Mouse (Mus musculus) kidney, embryonic 16.5 days (tissue): ENCODE measurements around the gene Hmga2. TPM values are rescaled to one million over a fixed set of nuclear protein-coding genes. Genes with fewer than 3 reads are reported as not detected.

Experiments
- ATAC-seq: fragments of 200-750 bp; cut with Nextera tagmentation; 2 replicates; pipeline ENCODE4 v1.8.0; 2017; ENCODE audit warnings: moderate TSS enrichment; ENCODE audit not compliant: low FRiP score, low TSS enrichment
- H3K27ac ChIP-seq: fragments of 300-500 bp; sonication (generic); 2 replicates; pipeline ENCODE4 v1.5.1; 2014; ENCODE audit warnings: low read length
- H3K27me3 ChIP-seq: fragments of 300-500 bp; sonication (generic); 2 replicates; pipeline ENCODE4 v1.6.1; 2014; ENCODE audit warnings: low read length, control low read depth, mixed read lengths; ENCODE audit not compliant: insufficient read depth
- H3K36me3 ChIP-seq: fragments of 300-500 bp; sonication (generic); 2 replicates; pipeline ENCODE4 v1.6.1; 2014; ENCODE audit warnings: low read length, control low read depth, mixed read lengths; ENCODE audit not compliant: insufficient read depth
- H3K4me1 ChIP-seq: fragments of 300-500 bp; sonication (generic); 2 replicates; pipeline ENCODE4 v1.6.1; 2014; ENCODE audit warnings: low read length, control low read depth, mixed read lengths; ENCODE audit not compliant: insufficient read depth
- H3K4me2 ChIP-seq: fragments of 300-500 bp; sonication (generic); replicated peaks from 2 replicates; pipeline ENCODE4 v1.6.1; 2014; ENCODE audit warnings: low read depth, low read length
- H3K4me3 ChIP-seq: fragments of 300-500 bp; sonication (generic); 2 replicates; pipeline ENCODE4 v1.5.1; 2014; ENCODE audit warnings: mild to moderate bottlenecking, low read length
- H3K9ac ChIP-seq: fragments of 300-500 bp; sonication (generic); replicated peaks from 2 replicates; pipeline ENCODE4 v1.6.1; 2014; ENCODE audit warnings: low read length
- H3K9me3 ChIP-seq: fragments of 300-500 bp; sonication (generic); 2 replicates; pipeline ENCODE4 v1.6.1; 2016; ENCODE audit warnings: low read length, control low read depth
- WGBS: fragments of 180-500 bp; shearing (Covaris S2); extraction: QIAGEN DNeasy Blood & Tissue Kit; methylation state at CpG from one replicate; pipeline ENCODE4 v1.1.7; 2014; 5-methylcytosine and 5-hydroxymethylcytosine counted together
- polyA plus RNA-seq: library from polyadenylated mRNA; unstranded; fragments of >200 nt; fragmentation: Nextera tagmentation; extraction: Ambion mirVana; gene quantifications from 2 replicates; pipeline ENCODE4 v1.2.1, GENCODE M21; 2015

The Hmga2 gene
- polyA plus RNA-seq, 1 experiment from 2014 or later, result 15.4 TPM

DNA sequence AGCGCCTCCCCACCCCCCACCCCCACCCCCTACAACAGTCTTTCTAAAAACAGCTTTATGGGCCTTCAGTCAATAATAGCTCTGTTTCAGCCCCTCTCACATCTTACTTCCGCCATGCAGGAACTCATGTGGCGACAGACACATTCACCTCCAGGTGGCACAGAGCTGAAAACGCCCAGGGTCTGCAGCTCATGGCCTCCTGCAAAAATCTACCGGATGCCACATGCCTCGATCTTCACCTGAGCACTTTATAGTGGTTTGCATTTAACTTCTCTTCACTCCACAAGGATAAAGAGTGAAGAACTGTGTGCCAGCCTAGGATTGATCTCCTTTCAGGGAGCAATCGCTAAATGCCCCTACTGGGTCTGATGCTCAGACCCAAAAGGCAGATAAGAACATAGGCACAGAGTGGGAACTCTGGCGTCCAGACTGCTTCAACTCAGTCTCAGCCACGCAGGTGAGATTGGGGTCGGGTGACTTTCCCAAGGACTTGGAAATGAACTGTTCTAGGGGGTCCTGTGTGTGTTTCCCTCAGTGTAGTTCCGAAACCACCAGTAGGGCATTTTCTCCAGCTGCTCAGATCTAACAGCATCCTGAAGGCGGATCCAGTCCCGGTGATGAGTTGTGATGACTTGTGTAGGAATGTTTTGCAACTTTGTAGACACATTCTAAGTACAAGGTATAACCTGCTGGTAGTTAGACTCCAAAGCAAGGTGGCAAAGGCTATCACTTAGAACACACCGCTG lies 84.1 kb downstream of the Hmga2 start:
- Histone ChIP-seq H3K36me3 (no peaks in the 10 kb centered on the region), H3K27ac (peak overlapping the region; percentile 85), H3K9ac (peak overlapping the region; percentile 40), H3K4me3 (no peak overlapping the region), H3K4me2 (peak overlapping the region; percentile 39), H3K27me3 (no peaks in the 10 kb centered on the region), H3K4me1 (peaks cover 83% of the 10 kb centered on the region), H3K9me3 (no peaks in the 10 kb centered on the region)
- WGBS, result 21% methylated on average over 14 of the region's 14 CpGs
- 0 out of 2 replicates have a peak, but pooled peaks have one; percentile 14 for ATAC-seq

DNA sequence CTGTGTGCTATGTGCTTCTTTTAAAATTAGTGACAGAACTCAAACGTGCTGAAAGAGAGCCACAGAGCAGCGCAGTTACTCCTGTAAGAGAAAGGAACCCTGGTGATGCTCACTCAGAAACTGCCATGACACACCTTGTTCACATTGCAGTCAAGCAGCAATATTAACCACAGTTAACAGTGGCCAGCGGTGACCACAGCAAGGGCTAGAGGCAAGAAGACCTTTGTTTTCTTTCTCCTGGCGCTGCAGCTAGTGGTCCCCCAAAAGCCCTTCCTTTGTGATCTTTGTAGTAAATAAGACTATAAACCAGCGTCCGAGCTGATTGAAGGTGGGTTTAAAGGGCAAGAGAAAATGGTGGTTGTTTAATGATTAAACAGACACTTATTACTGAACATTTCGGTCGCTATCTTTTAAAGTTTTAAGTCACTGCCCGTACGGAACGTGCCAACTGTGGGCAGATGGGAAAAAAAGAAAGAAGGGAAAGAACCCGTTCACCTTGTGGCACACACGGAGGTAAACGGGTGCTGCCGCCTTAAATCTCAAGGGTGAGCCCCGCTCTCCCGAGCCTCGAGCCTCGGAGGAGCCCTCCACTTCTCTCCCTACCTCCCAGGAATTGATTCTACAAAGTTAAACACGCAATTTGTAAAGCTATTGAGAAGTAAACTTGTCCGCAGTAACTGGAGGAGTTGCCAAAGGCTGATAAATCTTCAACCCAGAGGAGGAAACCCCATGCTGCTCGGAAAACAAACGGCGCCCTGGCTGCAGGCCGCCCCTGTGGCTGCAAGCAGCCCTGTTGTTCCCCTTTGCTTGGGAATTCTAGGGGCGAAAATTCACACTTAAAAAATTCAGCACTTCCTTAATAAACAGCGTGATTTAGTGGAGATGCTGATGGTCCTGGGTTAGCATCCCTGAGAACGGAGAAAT lies 85.1 kb downstream of the Hmga2 start:
- Histone ChIP-seq H3K9ac (peak overlapping the region; percentile 40), H3K4me2 (peak overlapping the region; percentile 39), H3K27ac (peak overlapping the region; percentile 85), H3K4me3 (peak overlapping the region; percentile 1; the same call in 1 of the 2 replicates), H3K36me3 (no peaks in the 10 kb centered on the region), H3K9me3 (no peaks in the 10 kb centered on the region), H3K27me3 (no peaks in the 10 kb centered on the region), H3K4me1 (peaks cover 83% of the 10 kb centered on the region)
- 11% methylated on average over 28 of the region's 28 CpGs for WGBS
- no peak; the same call in 1 of the 2 replicates for ATAC-seq

DNA sequence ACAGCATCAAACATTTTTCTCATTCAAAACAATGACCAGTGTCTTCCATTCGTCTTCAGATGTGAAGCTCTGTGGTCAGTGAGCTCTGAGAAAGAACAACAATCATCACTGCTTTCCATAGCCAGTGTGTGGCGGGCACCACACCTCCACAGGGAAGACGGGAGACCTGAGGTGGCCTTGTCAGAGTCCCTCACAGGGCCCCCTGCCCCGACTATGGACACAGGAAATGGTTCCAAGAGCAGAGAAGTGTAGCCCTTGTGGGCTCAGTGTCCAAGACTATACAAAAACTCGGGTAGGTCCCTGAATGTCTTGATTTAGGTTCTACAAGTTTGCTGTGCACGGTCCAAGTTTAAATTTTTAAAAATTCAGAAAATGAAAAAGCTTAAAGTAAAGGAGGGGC lies 86.6 kb downstream of the Hmga2 start:
- Histone ChIP-seq H3K4me1 (peaks cover 92% of the 10 kb centered on the region), H3K9me3 (no peaks in the 10 kb centered on the region), H3K4me3 (no peak overlapping the region), H3K27ac (peak overlapping the region; percentile 85), H3K4me2 (peak overlapping the region; percentile 39), H3K36me3 (no peaks in the 10 kb centered on the region), H3K27me3 (no peaks in the 10 kb centered on the region), H3K9ac (peak overlapping the region; percentile 19; the same call in 1 of the 2 replicates)
- WGBS, result 34% methylated on average over 6 of the region's 6 CpGs
- no peak for ATAC-seq

DNA sequence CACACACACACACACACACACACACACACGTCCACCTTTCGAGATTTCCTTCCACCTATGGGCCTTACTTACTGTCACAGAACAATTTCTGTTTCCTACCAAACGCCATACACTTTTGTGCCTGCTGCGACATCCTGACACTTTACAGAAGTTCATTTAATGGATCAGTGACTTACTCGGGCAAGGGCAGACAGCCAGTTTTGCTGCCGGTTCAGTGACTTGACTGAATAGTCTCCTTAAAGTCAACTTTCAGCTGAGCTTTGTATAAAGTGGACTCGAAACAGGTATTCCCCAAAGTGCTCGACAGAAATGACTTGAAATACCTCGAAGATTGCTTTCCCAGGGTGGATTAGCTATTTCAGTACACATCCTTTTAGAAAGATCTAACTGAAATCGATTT lies 87.3 kb downstream of the Hmga2 start:
- Histone ChIP-seq H3K4me1 (peaks cover 93% of the 10 kb centered on the region), H3K27ac (peak overlapping the region; percentile 89), H3K9ac (peak overlapping the region; percentile 42; the same call in 1 of the 2 replicates), H3K4me3 (no peak overlapping the region), H3K9me3 (no peaks in the 10 kb centered on the region), H3K36me3 (no peaks in the 10 kb centered on the region), H3K27me3 (no peaks in the 10 kb centered on the region), H3K4me2 (peak overlapping the region; percentile 35)
- 15% methylated on average over 10 of the region's 10 CpGs for WGBS
- no peak for ATAC-seq

DNA sequence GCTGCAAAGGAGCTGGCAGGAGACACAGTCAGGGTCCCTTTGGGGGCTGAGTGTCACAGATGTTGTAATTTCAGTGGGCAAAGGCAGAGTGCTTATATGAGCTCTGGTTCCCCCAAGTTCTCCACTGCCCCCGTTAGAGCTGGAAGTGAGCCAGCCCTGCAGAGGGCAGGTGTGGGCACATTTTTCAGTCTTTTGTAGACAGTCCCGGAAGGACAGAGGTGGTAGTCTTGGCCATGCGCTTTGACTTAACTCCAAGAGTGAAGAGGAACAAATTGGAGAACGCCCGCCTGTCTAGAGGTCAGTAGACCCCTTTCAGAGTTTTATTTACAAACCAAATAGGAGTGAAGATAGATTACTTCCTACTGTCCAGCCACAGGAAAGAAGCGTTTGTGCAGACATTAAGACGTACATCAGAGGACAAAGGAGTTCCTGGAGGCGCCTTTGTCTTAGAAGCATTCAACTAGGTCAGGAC lies 87.8 kb downstream of the Hmga2 start:
- H3K36me3 ChIP-seq, result no peaks in the 10 kb centered on the region
- peak overlapping the region; percentile 2; the same call in 1 of the 2 replicates for H3K9ac ChIP-seq
- H3K4me1 ChIP-seq, result peaks cover 93% of the 10 kb centered on the region
- peak overlapping the region; percentile 35 for H3K4me2 ChIP-seq
- no peaks in the 10 kb centered on the region for H3K9me3 ChIP-seq
- H3K4me3 ChIP-seq, result no peak overlapping the region
- peak overlapping the region; percentile 89 for H3K27ac ChIP-seq
- no peaks in the 10 kb centered on the region for H3K27me3 ChIP-seq
- WGBS, result 9% methylated on average over 8 of the region's 8 CpGs
- ATAC-seq, result peak; percentile 66

DNA sequence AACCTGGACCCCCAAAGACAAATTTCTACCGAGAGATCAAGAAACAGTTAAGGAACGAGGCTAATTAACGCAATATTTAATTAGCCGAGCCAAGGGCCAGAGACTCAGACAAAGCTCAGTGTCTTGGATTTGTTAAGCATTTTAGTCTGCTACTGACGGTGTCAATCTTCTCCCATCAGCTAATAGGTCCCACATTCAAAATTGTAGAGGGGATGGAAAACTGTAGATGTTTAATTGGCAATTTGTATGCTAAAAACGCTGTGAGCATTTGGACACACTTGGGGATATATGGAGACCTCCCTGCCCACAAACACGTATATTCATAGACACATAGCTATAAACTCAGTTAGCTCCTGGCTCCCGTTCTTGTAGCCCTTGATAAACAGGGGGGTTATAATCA lies 89.2 kb downstream of the Hmga2 start:
- no peak for ATAC-seq
- H3K9ac ChIP-seq, result no peak overlapping the region
- 68% methylated on average over 8 of the region's 8 CpGs for WGBS
- H3K4me2 ChIP-seq, result no peak overlapping the region
- no peaks in the 10 kb centered on the region for H3K9me3 ChIP-seq
- no peaks in the 10 kb centered on the region for H3K36me3 ChIP-seq
- H3K27ac ChIP-seq, result no peak overlapping the region
- H3K4me1 ChIP-seq, result peaks cover 83% of the 10 kb centered on the region
- H3K27me3 ChIP-seq, result no peaks in the 10 kb centered on the region
- no peak overlapping the region for H3K4me3 ChIP-seq

DNA sequence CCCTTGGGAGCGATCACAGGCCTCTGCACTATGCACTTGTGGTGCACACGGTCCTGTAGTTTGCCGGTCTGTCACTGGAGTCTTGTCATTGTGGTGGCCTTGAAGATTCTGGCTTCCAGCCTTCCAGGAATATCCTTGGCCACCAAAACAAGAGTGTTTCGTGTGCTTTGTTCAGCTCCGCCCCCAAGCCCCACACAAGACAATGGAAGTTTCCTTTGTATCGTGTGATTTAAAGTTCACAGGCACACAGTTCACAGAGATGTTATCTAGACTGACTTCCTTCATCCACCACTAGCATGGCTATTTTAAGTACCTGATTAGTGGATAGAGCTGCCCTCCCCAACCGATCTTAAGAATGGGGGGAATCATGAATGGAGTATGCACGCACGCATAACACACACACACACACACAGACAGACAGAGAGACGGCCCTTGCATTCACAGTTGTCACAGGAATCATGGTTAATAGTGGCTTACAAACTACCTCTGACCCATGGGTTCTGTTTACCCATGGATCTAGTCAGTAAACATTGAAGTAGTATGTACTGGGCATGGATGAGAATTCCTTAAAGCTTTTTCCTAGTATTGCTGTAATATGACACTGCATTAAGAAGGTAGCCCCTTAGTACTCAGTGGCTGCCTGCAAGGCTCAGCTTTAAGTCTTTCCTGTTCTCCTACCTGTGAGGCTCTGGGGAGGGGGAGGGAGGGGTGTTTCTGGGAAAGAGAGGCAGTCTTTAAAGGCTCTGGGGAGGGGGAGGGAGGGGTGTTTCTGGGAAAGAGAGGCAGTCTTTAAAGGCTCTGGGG lies 91.3 kb downstream of the Hmga2 start:
- Histone ChIP-seq H3K27me3 (no peaks in the 10 kb centered on the region), H3K4me1 (peaks cover 62% of the 10 kb centered on the region), H3K4me3 (no peak overlapping the region), H3K27ac (peak overlapping the region; percentile 77), H3K36me3 (no peaks in the 10 kb centered on the region), H3K9ac (no peak overlapping the region), H3K4me2 (0 out of 2 replicates have a peak overlapping the region, but pooled peaks have one; percentile 25), H3K9me3 (no peaks in the 10 kb centered on the region)
- peak; percentile 57 for ATAC-seq
- 37% methylated on average over 10 of the region's 10 CpGs for WGBS

DNA sequence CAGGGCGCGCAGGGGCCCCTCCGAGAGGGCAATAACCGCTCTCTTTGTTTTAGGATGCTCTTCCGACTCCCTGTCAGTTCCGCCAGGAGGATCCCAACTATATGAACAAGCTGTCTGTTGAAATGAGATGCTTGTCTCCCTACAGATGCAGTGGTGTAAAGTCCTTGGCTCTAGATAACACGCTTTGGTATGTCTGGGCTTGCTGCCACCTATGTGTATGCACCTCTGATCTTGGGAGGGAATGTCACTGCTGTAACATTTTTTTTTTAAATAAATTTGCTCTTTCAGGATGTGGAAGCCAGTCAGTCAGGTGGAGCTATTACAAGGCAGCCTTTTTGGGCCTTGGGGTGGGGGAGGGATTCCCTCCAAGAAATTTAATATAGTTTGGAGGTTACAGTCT lies 92.2 kb downstream of the Hmga2 start:
- 43% methylated on average over 7 of the region's 7 CpGs for WGBS
- no peak for ATAC-seq
- no peak overlapping the region; the same call in 1 of the 2 replicates for H3K27ac ChIP-seq
- H3K4me3 ChIP-seq, result no peak overlapping the region
- H3K36me3 ChIP-seq, result no peaks in the 10 kb centered on the region
- H3K4me2 ChIP-seq, result no peak overlapping the region
- peaks cover 54% of the 10 kb centered on the region for H3K4me1 ChIP-seq
- H3K9me3 ChIP-seq, result no peaks in the 10 kb centered on the region
- H3K9ac ChIP-seq, result no peak overlapping the region
- H3K27me3 ChIP-seq, result no peaks in the 10 kb centered on the region

DNA sequence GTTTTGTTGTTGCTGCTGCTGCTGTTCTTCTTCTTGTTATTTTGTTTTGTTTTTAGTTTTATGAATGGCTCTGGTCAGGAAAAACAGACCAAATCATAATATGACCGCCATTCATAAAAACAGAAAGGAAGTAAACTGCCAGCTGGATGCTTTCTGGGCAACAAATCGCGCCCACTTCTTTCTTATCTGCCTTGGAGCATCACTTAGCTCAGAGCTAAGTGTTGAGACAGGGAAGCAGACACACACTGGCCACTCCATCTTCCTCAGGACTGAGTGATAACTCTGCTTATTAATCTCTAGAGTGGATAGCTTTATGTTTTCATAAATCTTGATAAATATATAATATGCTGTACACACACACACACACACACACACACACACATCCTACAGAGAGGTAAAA lies 98.5 kb downstream of the Hmga2 start:
- Histone ChIP-seq H3K9me3 (no peaks in the 10 kb centered on the region), H3K36me3 (no peaks in the 10 kb centered on the region), H3K27me3 (no peaks in the 10 kb centered on the region), H3K4me2 (peak overlapping the region; percentile 38), H3K9ac (peak overlapping the region; percentile 33; the same call in 1 of the 2 replicates), H3K27ac (peak overlapping the region; percentile 76), H3K4me1 (peaks cover 25% of the 10 kb centered on the region), H3K4me3 (no peak overlapping the region)
- ATAC-seq, result no peak
- WGBS, result 64% methylated on average over 3 of the region's 3 CpGs
